Mouse (Mus musculus) macrophage (primary cell): ENCODE results near the gene Gpr132. TPM values are rescaled to one million over a fixed set of nuclear protein-coding genes. Genes with fewer than 3 reads are reported as not detected.
"Not testable (repeated sequence)": the region's sequence is repeated elsewhere in the genome, so short reads cannot be mapped to it uniquely, and the experiment has no call there.

ENCODE experiments used
- H3K27ac ChIP-seq: fragments of 350-480 bp; formaldehyde crosslinking; 2 replicates; pipeline ENCODE4 v1.9.0; 2021
- H3K36me3 ChIP-seq: fragments of 350-480 bp; formaldehyde crosslinking; 2 replicates; pipeline ENCODE4 v1.9.0; 2021; ENCODE audit errors: inconsistent target
- H3K4me3 ChIP-seq: fragments of 350-480 bp; formaldehyde crosslinking; 2 replicates; pipeline ENCODE4 v1.9.0; 2021; ENCODE audit errors: inconsistent target
- H3K79me2 ChIP-seq: fragments of 350-480 bp; formaldehyde crosslinking; 2 replicates; pipeline ENCODE4 v1.9.0; 2021; ENCODE audit errors: inconsistent target
- WGBS: methylation state at CpG from one replicate; pipeline ENCODE4 v1.1.7; 2026; ENCODE audit warnings: inconsistent platforms; ENCODE audit not compliant: missing documents; 5-methylcytosine and 5-hydroxymethylcytosine counted together
- polyA plus RNA-seq: library from polyadenylated mRNA; stranded (reverse); fragments of 250-400 nt; gene quantifications from 3 replicates; pipeline ENCODE4 v1.2.4, GENCODE M21; 2018; ENCODE audit warnings: inconsistent platforms

The Gpr132 gene
- polyA plus RNA-seq, 1 experiment from 2014 or later = 2.0 TPM

- 86% methylated on average over 5 of the region's 8 CpGs for WGBS
- H3K4me3 ChIP-seq = no peak overlapping the region
- H3K36me3 ChIP-seq = peaks cover 9% of the 10 kb centered on the region; the same call in 1 of the 2 replicates
- H3K79me2 ChIP-seq = no peaks in the 10 kb centered on the region
- no peak overlapping the region for H3K27ac ChIP-seq
Observed at GRCm38 (mm10) chr12:112851116-112851515, 16.9 kb downstream of the Gpr132 start.

GRCm38 (mm10) chr12:112850344-112850743, 17.7 kb downstream of the Gpr132 start:
- 90% methylated on average over 9 of the region's 9 CpGs for WGBS
- Histone ChIP-seq H3K27ac (no peak overlapping the region), H3K36me3 (peaks cover 9% of the 10 kb centered on the region; the same call in 1 of the 2 replicates), H3K4me3 (no peak overlapping the region), H3K79me2 (no peaks in the 10 kb centered on the region)

GRCm38 (mm10) chr12:112849235-112850022, 18.6 kb downstream of the Gpr132 start:
- Histone ChIP-seq H3K36me3 (peaks cover 9% of the 10 kb centered on the region; the same call in 1 of the 2 replicates), H3K27ac (no peak overlapping the region), H3K79me2 (no peaks in the 10 kb centered on the region), H3K4me3 (no peak overlapping the region)
- WGBS = 60% methylated on average over 11 of the region's 11 CpGs

GRCm38 (mm10) chr12:112847880-112848279, 20.1 kb downstream of the Gpr132 start:
- WGBS = 94% methylated on average over 2 of the region's 2 CpGs

GRCm38 (mm10) chr12:112843803-112844202, 24.2 kb downstream of the Gpr132 start:
- no peaks in the 10 kb centered on the region for H3K36me3 ChIP-seq
- H3K4me3 ChIP-seq = no peak overlapping the region
- H3K27ac ChIP-seq = no peak overlapping the region
- H3K79me2 ChIP-seq = no peaks in the 10 kb centered on the region
- WGBS = 26% methylated on average over 3 of the region's 3 CpGs

More at GRCm38 (mm10) chr12:112847880-112848279, 20.1 kb downstream of the Gpr132 start:
- H3K79me2 ChIP-seq = no peaks in the 10 kb centered on the region
- no peak overlapping the region for H3K27ac ChIP-seq
- H3K36me3 ChIP-seq = peaks cover 9% of the 10 kb centered on the region; the same call in 1 of the 2 replicates
- no peak overlapping the region for H3K4me3 ChIP-seq

- WGBS = 100% methylated on average over 2 of the region's 2 CpGs
- not testable (repeated sequence) for H3K4me3 ChIP-seq, H3K27ac ChIP-seq, H3K79me2 ChIP-seq, H3K36me3 ChIP-seq
Observed at GRCm38 (mm10) chr12:112842128-112842527, 25.9 kb downstream of the Gpr132 start.

GRCm38 (mm10) chr12:112841338-112841892, 26.6 kb downstream of the Gpr132 start:
- H3K27ac ChIP-seq, H3K79me2 ChIP-seq, H3K36me3 ChIP-seq, H3K4me3 ChIP-seq: not testable (repeated sequence)
- WGBS = 82% methylated on average over 4 of the region's 4 CpGs

- Histone ChIP-seq H3K36me3 (no peaks in the 10 kb centered on the region), H3K79me2 (no peaks in the 10 kb centered on the region), H3K27ac (peak overlapping the region; percentile 86), H3K4me3 (no peak overlapping the region)
- 35% methylated on average over 24 of the region's 25 CpGs for WGBS
Observed at GRCm38 (mm10) chr12:112840209-112841086, 27.6 kb downstream of the Gpr132 start.

GRCm38 (mm10) chr12:112835046-112835445, 33.0 kb downstream of the Gpr132 start:
- Histone ChIP-seq H3K4me3 (no peak overlapping the region), H3K36me3 (no peaks in the 10 kb centered on the region), H3K27ac (no peak overlapping the region), H3K79me2 (peaks cover 19% of the 10 kb centered on the region)
- 94% methylated on average over 2 of the region's 2 CpGs for WGBS

- peak overlapping the region; percentile 53 for H3K27ac ChIP-seq
- peaks cover 26% of the 10 kb centered on the region for H3K79me2 ChIP-seq
- no peaks in the 10 kb centered on the region for H3K36me3 ChIP-seq
- no peak overlapping the region for H3K4me3 ChIP-seq
- whole genome bisulfite sequencing = 0% methylated on average over 6 of the region's 6 CpGs
Observed at GRCm38 (mm10) chr12:112833527-112833926, 34.5 kb downstream of the Gpr132 start.

- WGBS = 64% methylated on average over 5 of the region's 5 CpGs
- H3K79me2 ChIP-seq = peaks cover 38% of the 10 kb centered on the region
- H3K27ac ChIP-seq = no peak overlapping the region
- no peaks in the 10 kb centered on the region for H3K36me3 ChIP-seq
- H3K4me3 ChIP-seq = no peak overlapping the region
Observed at GRCm38 (mm10) chr12:112832411-112832810, 35.6 kb downstream of the Gpr132 start.

GRCm38 (mm10) chr12:112830570-112830969, 37.5 kb downstream of the Gpr132 start:
- WGBS = 86% methylated on average over 3 of the region's 3 CpGs
- Histone ChIP-seq H3K36me3 (no peaks in the 10 kb centered on the region), H3K4me3 (peak overlapping the region; percentile 84), H3K79me2 (peaks cover 56% of the 10 kb centered on the region), H3K27ac (peak overlapping the region; percentile 47)

GRCm38 (mm10) chr12:112830141-112830540, 37.9 kb downstream of the Gpr132 start:
- WGBS = 15% methylated on average over 2 of the region's 2 CpGs
- Histone ChIP-seq H3K4me3 (peak overlapping the region; percentile 84), H3K36me3 (no peaks in the 10 kb centered on the region), H3K27ac (peak overlapping the region; percentile 47), H3K79me2 (peaks cover 60% of the 10 kb centered on the region)

GRCm38 (mm10) chr12:112829244-112829864, 38.7 kb downstream of the Gpr132 start, which contains the start of gene Cdca4:
Cdca4 (minus strand) TSS chr12:112829423.
- H3K27ac ChIP-seq = peak within 1 kb of the TSS; percentile 79
- H3K4me3 ChIP-seq = peak within 1 kb of the TSS; percentile 88
- peaks cover 68% of the 10 kb centered on the region for H3K79me2 ChIP-seq
- under 1% methylated on average over 69 of the region's 72 CpGs for WGBS
- H3K36me3 ChIP-seq = no peaks in the 10 kb centered on the region
